Mouse (Mus musculus): ENCODE results near the gene Sars2. TPM values are rescaled to one million over a fixed set of nuclear protein-coding genes. Genes with fewer than 3 reads are reported as not detected.
A peak's percentile ranks its signal among the peaks of the same experiment; 100 is the strongest.

Gene Sars2
- total and polyA plus RNA-seq, 3 experiments: 10.5 to 24.9 (median 17.1) TPM

DNA sequence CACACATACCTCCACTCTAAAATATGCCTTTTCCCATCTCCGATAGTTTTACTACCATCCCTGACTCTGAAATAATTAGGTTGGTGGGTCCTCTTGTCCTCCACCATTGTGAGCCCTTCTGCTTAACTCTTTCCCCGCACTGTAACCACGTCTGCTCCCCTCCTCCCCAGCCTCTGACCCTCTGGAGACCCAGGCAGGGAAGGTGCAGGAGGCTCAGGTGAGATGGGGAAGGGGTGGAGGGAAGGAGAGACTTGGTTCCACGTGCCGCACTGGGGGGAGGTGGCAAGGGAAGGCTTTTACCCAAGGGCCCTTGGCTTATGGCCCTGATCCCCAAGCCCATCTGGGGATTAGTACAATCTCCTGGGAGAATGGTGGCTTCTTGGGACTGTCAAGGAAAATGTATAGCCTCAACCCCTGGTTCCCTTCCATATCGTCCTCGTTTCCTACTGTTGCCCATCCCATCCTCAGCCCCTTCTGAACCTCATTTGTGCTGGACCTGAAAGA lies 25.7 kb downstream of the Sars2 start, which contains the start of gene Nfkbib:
Gene Nfkbib, minus strand, starts transcription at position 51 of the 504 bp plus-strand sequence.
- Histone ChIP-seq H3K9ac (ENCODE audit: insufficient read depth, low read depth) (peak within 1 kb of the TSS; percentile 84), H3K79me2 (replicated peaks; ENCODE audit: control insufficient read depth, extremely low read depth, insufficient read depth, poor library complexity, severe bottlenecking) (peaks cover 34% of the 10 kb centered on the region), H3K36me3 (replicated peaks in 1 of 2; ENCODE audit: control insufficient read depth in 1 of 2, insufficient read depth in 1 of 2, low read length in 1 of 2) (peaks cover 7 to 38% of the 10 kb centered on the region in 2 experiments), H3K4me2 (ENCODE audit: insufficient read depth, low read depth, poor library complexity, severe bottlenecking) (peak within 1 kb of the TSS; percentile 83), H3K9me3 (replicated peaks; ENCODE audit: low read length) (no peaks in the 10 kb centered on the region), H3K4me3 (replicated peaks in 1 of 3; ENCODE audit: low read depth in 2 of 3, low read length in 2 of 3, poor library complexity in 1 of 3) (peak within 1 kb of the TSS; percentile 81 to 88 (median 86)), H3K27me3 (replicated peaks) (no peaks in the 10 kb centered on the region), H3K4me1 (ENCODE audit: control insufficient read depth in 1 of 2, insufficient read depth in 2 of 2) (peaks cover 14 to 40% of the 10 kb centered on the region in 2 experiments), H3K27ac (ENCODE audit: insufficient read depth, low read depth) (no peak within 1 kb of the TSS)
- in situ Hi-C loops (cut with MboI; ENCODE audit: low pct_ligation_motif_present, low pct_unique_long_range_greater_than_20kb, low sequenced_read_pairs) (no loop called here), dilution Hi-C loops (cut with MboI; ENCODE audit: extremely low pct_ligation_motif_present, extremely low pct_unique_long_range_greater_than_20kb, low sequenced_read_pairs) (no loop called here)
- no peak for DNase-seq (ENCODE audit: extremely low read depth)
- TF ChIP-seq RCOR1 (conservative IDR thresholded peaks at IDR 0.05; ENCODE audit: low read depth, low read length) (no peak), JUN (IDR thresholded peaks at IDR 0.05; ENCODE audit: insufficient read depth, low read depth, low read length) (no peak), POLR2AphosphoS2 (IDR thresholded peaks at IDR 0.05; ENCODE audit: low read depth, low read length) (no peak), MXI1 (IDR thresholded peaks at IDR 0.05; ENCODE audit: low read depth, low read length) (peak; percentile 64), CHD2 (IDR thresholded peaks at IDR 0.05; ENCODE audit: low read length) (0 out of 2 replicates have a peak, but pooled peaks have one; percentile 10), BHLHE40 (IDR thresholded peaks at IDR 0.05; ENCODE audit: low read depth, low read length) (peak; percentile 53), MYC (IDR thresholded peaks at IDR 0.05; ENCODE audit: low read depth, low read length) (no peak), HCFC1 (IDR thresholded peaks at IDR 0.05; ENCODE audit: low read depth, low read length) (no peak)

DNA sequence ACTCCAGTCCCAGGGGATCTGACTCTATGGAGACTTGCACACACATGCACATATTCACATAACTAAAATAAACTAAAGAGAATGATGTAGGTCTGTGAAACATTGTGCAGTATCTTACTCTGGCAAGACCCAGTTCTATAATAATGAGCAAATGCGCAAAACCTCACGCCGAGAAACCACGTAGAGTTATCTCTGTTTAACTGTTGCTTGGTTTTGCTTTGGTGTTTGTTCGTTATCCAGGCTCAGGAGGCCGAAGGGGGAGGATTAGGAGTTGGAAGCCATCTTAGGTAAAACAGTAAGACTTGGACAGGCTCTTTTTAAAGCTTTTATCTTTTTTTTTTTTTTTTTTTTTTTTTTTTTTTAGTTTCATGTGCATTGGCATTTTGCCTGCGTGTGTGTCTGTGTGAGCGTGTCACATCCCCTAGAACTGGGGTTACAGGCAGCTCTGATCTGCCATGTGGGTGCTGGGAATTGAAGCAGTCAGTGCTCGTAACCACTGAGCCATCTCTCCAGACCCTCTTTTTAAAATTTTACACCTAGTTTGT lies 27.7 kb downstream of the Sars2 start:
- dilution Hi-C loops (cut with MboI; ENCODE audit: extremely low pct_ligation_motif_present, extremely low pct_unique_long_range_greater_than_20kb, low sequenced_read_pairs): no loop called here
- Histone ChIP-seq H3K79me2 (replicated peaks; ENCODE audit: control insufficient read depth, extremely low read depth, insufficient read depth, poor library complexity, severe bottlenecking) (peaks cover 27% of the 10 kb centered on the region), H3K9ac (ENCODE audit: insufficient read depth, low read depth) (no peak overlapping the region), H3K27ac (ENCODE audit: insufficient read depth, low read depth) (no peak overlapping the region), H3K36me3 (replicated peaks in 1 of 2; ENCODE audit: control insufficient read depth in 1 of 2, insufficient read depth in 1 of 2, low read length in 1 of 2) (peaks cover 13 to 46% of the 10 kb centered on the region in 2 experiments), H3K9me3 (replicated peaks; ENCODE audit: low read length) (no peaks in the 10 kb centered on the region), H3K27me3 (replicated peaks) (no peaks in the 10 kb centered on the region), H3K4me2 (ENCODE audit: insufficient read depth, low read depth, poor library complexity, severe bottlenecking) (no peak overlapping the region), H3K4me1 (ENCODE audit: control insufficient read depth in 1 of 2, insufficient read depth in 2 of 2) (peaks cover 14 to 35% of the 10 kb centered on the region in 2 experiments), H3K4me3 (replicated peaks in 1 of 3; ENCODE audit: low read depth in 2 of 3, low read length in 2 of 3, poor library complexity in 1 of 3) (no peak overlapping the region)
- TF ChIP-seq SMC3 (IDR thresholded peaks at IDR 0.05; ENCODE audit: low read depth, low read length) (no peak), ZNF384 (IDR thresholded peaks at IDR 0.05; ENCODE audit: low read depth, low read length) (peak; percentile 39; the same call in 1 of the 2 replicates), ZC3H11A (IDR thresholded peaks at IDR 0.05; ENCODE audit: low read depth, low read length) (no peak)
- in situ Hi-C loops (cut with MboI; ENCODE audit: low pct_ligation_motif_present, low pct_unique_long_range_greater_than_20kb, low sequenced_read_pairs): no loop called here
- no peak for DNase-seq (ENCODE audit: extremely low read depth)

- Histone ChIP-seq H3K27ac (ENCODE audit: insufficient read depth, low read depth) (no peak overlapping the region), H3K36me3 (replicated peaks in 1 of 2; ENCODE audit: control insufficient read depth in 1 of 2, insufficient read depth in 1 of 2, low read length in 1 of 2) (peaks cover 18 to 55% of the 10 kb centered on the region in 2 experiments), H3K4me2 (ENCODE audit: insufficient read depth, low read depth, poor library complexity, severe bottlenecking) (no peak overlapping the region), H3K4me1 (ENCODE audit: control insufficient read depth in 1 of 2, insufficient read depth in 2 of 2) (peaks cover 9 to 27% of the 10 kb centered on the region in 2 experiments), H3K9me3 (replicated peaks; ENCODE audit: low read length) (no peaks in the 10 kb centered on the region), H3K9ac (ENCODE audit: insufficient read depth, low read depth) (no peak overlapping the region), H3K27me3 (replicated peaks) (no peaks in the 10 kb centered on the region), H3K79me2 (replicated peaks; ENCODE audit: control insufficient read depth, extremely low read depth, insufficient read depth, poor library complexity, severe bottlenecking) (peaks cover 18% of the 10 kb centered on the region), H3K4me3 (replicated peaks in 1 of 3; ENCODE audit: low read depth in 2 of 3, low read length in 2 of 3, poor library complexity in 1 of 3) (no peak overlapping the region)
- dilution Hi-C loops (cut with MboI; ENCODE audit: extremely low pct_ligation_motif_present, extremely low pct_unique_long_range_greater_than_20kb, low sequenced_read_pairs): no loop called here
- DNase-seq (ENCODE audit: extremely low read depth): no peak
- TF ChIP-seq USF2 (conservative IDR thresholded peaks at IDR 0.05; ENCODE audit: low read depth, low read length): no peak
- no peak for TF ChIP-seq ZC3H11A (IDR thresholded peaks at IDR 0.05; ENCODE audit: low read depth, low read length)
- no peak for TF ChIP-seq UBTF (IDR thresholded peaks at IDR 0.05; ENCODE audit: low read depth, low read length)
- no peak for TF ChIP-seq CHD1 (IDR thresholded peaks at IDR 0.05; ENCODE audit: low read depth, low read length)
- no peak for TF ChIP-seq MAZ (IDR thresholded peaks at IDR 0.05; ENCODE audit: low read depth, low read length)
- no peak for TF ChIP-seq JUND (conservative IDR thresholded peaks at IDR 0.05; ENCODE audit: low read depth, low read length)
- no peak for TF ChIP-seq MYC (IDR thresholded peaks at IDR 0.05; ENCODE audit: low read depth, low read length)
- TF ChIP-seq RAD21 (IDR thresholded peaks at IDR 0.05; ENCODE audit: low read depth, low read length): no peak
- TF ChIP-seq MAX (IDR thresholded peaks at IDR 0.05; ENCODE audit: low read length): no peak
- TF ChIP-seq RCOR1 (conservative IDR thresholded peaks at IDR 0.05; ENCODE audit: low read depth, low read length): no peak
- no peak for TF ChIP-seq ETS1 (conservative IDR thresholded peaks at IDR 0.05; ENCODE audit: low read depth, low read length)
- TF ChIP-seq EP300 (IDR thresholded peaks at IDR 0.05; ENCODE audit: low read length): no peak
- in situ Hi-C loops (cut with MboI; ENCODE audit: low pct_ligation_motif_present, low pct_unique_long_range_greater_than_20kb, low sequenced_read_pairs): no loop called here
Observed at GRCm38 (mm10) chr7:28770309-28770708, 28.5 kb downstream of the Sars2 start.

Data from CH12.LX (cell line).